Mouse (Mus musculus): ENCODE measurements around the gene Onecut1.

- no peak for TF ChIP-seq CTCF (IDR thresholded peaks at IDR 0.05; ENCODE audit: borderline replicate concordance, insufficient read depth, low read length)
- no peak for TF ChIP-seq POLR2A (IDR thresholded peaks at IDR 0.05; ENCODE audit: low read depth, low read length)
Measured at GRCm38 (mm10) chr9:74897375-74897982, 35.8 kb downstream of the Onecut1 start.

Measured in embryonic fibroblast, embryonic 13.5 days (primary cell).